Mouse (Mus musculus) thymus, postnatal 36 days (tissue): ENCODE measurements around the gene Gm6482.
"Not testable (repeated sequence)": the region's sequence is repeated elsewhere in the genome, so short reads cannot be mapped to it uniquely, and the experiment has no call there.

ENCODE experiments used
- DNase-seq, 2 experiments: peaks; one replicate each; pipeline ENCODE4 v3.0.0; 2022; ENCODE audit warnings: mixed read lengths in 2 of 2

The Gm6482 gene

GRCm38 (mm10) chr14:41408181-41408580 is at the start of gene Gm6482:
Gene Gm6482, minus strand, starts transcription at chr14:41408281.
- DNase-seq: not testable (repeated sequence)

- DNase-seq: not testable (repeated sequence)
Observed at GRCm38 (mm10) chr14:41453418-41453817, 45.3 kb upstream of the Gm6482 start, which contains the start of gene Gm7954. Gene Gm7954, minus strand, starts transcription at chr14:41453518.

GRCm38 (mm10) chr14:41425393-41426075 is 17.5 kb upstream of the Gm6482 start:
- DNase-seq: not testable (repeated sequence)

GRCm38 (mm10) chr14:41424694-41425093 is 16.6 kb upstream of the Gm6482 start:
- DNase-seq: not testable (repeated sequence)

- not testable (repeated sequence) for DNase-seq
Observed at GRCm38 (mm10) chr14:41386279-41386678, 21.8 kb downstream of the Gm6482 start, which contains the start of gene Gm7945. Gene Gm7945, minus strand, starts transcription at chr14:41386379.
